Mouse (Mus musculus): ENCODE data around the gene Olfr1336.
"Not testable (repeated sequence)": the region's sequence is repeated elsewhere in the genome, so short reads cannot be mapped to it uniquely, and the experiment has no call there.

Gene Olfr1336

GRCm38 (mm10) chr7:6455868-6456267 lies at the start of gene Olfr1336:
Gene Olfr1336 (plus strand): TSS chr7:6456168.
- no peak for DNase-seq (ENCODE audit: low read depth, low spot score)

GRCm38 (mm10) chr7:6410043-6410442 lies 45.9 kb upstream of the Olfr1336 start, which contains the start of gene Gm20715:
Gene Gm20715 (plus strand): TSS chr7:6410277.
- peak; percentile 95 for DNase-seq (ENCODE audit: low read depth, low spot score)

DNA sequence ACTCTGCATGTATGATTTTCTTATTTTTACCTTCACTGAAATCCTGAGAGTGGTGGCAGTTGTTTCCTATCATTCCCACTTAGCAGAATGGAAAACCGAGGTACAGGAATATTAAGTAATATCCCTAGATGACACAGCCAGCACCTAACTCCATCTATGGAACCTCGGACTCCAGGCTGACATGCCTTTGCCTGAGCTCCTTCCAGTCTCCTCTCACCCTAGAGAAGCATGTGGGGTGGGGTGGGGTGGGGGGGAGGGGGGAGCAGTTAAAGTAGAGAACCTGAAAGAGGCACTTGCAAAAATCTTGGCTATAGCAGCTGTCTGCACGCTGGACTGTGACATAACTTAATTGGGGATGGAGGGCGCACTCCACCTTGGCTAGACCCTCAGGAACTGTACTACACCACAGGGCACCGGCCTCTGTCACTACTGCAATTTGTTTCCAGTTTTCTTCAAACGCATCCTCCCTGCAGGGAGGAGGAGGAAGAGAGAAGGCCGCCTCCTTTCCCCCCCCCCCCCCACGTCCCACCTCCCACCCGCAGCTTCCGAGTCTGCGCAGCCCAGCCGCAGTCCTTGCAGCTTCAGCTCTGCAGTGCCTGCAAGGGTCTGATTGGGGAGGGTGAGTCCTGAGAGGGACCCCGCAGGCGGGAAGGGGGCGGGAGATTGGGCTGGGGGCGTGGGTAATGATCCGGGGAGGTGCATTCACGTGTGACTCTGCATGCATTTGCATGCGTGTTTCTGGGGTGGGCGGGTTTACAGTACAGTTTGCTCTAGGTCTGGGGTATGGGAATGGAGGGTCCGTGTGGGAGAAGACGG lies 41.1 kb upstream of the Olfr1336 start:
- no peak for DNase-seq (ENCODE audit: low read depth, low spot score)

GRCm38 (mm10) chr7:6415442-6415787 lies 40.6 kb upstream of the Olfr1336 start:
- no peak for DNase-seq (ENCODE audit: low read depth, low spot score)

GRCm38 (mm10) chr7:6419894-6420293 lies 36.1 kb upstream of the Olfr1336 start:
- no peak for DNase-seq (ENCODE audit: low read depth, low spot score)

DNA sequence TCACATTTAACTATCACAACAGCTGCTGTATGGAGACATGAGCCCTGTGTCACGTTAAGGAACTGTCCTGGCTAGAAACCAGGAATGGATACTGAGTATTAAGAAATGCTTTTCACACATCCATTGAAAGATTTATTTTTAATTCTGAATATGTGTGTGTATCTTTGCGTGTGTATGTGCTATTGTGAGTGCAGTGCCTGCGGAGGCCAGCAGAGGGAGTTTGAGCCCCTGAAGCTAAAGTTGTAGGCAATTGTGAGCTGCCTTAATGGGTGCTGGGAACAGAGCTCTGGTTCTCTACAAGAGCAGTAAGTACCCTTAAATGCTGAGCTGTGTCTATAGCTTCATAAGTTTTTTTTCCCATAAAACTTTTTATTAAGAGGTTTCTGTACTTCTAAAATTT lies 26.6 kb upstream of the Olfr1336 start:
- no peak for DNase-seq (ENCODE audit: low read depth, low spot score)

DNA sequence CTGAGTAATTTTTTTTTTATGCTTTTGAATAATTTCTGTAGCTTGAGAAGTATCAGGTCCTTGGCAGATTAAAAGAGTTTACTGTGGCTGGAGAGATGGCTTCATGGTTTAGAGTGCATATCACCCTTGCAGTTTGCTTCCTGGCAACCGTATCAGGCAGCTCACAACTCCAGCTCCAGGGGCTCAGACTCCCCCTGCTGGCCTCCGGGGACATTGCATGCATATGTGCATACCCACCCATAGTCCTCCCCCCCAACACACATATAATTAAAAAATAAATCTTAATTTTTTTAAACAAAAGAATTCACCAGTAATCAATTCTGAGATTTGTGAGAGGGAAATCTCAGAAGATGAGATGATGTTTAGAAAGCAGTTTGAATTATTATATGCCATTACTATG lies 25.6 kb upstream of the Olfr1336 start:
- DNase-seq (ENCODE audit: low read depth, low spot score) = no peak

GRCm38 (mm10) chr7:6438388-6438787 lies 17.6 kb upstream of the Olfr1336 start, which contains the start of gene Olfr1344:
Gene Olfr1344 (plus strand): TSS chr7:6438688.
- DNase-seq (ENCODE audit: low read depth, low spot score) = no peak

DNA sequence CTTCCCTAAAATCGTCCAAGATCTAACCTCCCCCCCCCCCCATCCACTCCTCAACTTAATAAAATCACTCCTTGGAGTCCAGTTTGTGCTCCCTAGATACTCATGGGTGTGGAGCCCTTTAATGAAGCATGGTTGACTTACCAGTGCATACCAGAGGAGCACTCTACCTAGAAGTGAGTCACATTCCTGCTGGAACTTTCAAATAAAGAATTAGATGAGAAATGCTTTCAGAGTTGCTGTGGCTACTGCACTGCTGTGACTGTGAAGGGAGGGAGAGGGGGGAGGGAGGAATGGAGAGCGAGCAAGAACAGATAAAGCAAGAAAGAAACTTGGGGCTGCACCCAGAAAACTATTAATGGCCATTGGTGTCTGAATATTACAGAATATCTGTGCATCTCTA lies 14.8 kb upstream of the Olfr1336 start:
- no peak for DNase-seq (ENCODE audit: low read depth, low spot score)

DNA sequence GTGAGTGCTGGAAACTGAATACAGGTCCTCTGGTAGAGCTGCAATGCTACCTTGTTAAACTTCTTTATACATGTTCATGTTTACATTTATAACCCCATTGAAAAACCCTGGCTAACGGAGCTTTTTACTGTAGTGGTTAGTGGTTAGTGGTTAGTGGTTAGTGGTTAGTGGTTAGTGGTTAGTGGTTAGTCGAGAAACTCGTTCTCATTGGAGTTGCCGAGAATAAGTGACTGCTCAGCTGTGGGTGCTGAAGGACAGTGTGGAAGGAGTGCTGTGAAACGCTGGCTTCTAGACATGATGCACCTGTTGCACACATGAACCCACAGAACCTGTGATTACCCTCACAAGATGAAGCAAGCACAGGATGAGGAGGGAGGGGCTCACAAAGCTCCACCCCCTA lies 8.2 kb upstream of the Olfr1336 start:
- DNase-seq (ENCODE audit: low read depth, low spot score) = no peak

GRCm38 (mm10) chr7:6456399-6456798 lies 431 bp downstream of the Olfr1336 start:
- DNase-seq (ENCODE audit: low read depth, low spot score) = no peak

DNA sequence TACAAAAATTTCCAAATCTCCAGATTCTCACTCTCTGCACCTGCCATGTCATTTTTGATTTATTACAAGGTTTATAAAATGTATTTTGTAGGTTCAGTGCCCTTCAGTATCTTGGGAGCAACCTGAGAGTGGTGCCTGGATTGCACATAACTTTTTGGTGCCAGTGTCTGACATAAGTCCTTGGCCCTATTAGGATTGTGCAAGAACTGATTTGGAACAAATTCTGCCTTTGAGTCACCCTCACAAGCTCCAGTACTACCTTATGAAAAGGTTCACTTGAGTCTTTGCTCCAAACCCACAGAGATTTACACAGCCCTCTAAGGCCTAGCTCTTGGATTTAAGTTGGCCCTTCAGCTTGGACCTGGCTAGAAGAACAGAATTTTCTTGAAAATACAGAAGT lies 11.0 kb downstream of the Olfr1336 start, which contains the start of gene Olfr1346:
TSS of gene Olfr1346 (plus strand) at position 151 of the 400 bp plus-strand sequence.
- no peak for DNase-seq (ENCODE audit: low read depth, low spot score)

GRCm38 (mm10) chr7:6477633-6478032 lies 21.7 kb downstream of the Olfr1336 start:
- not testable (repeated sequence) for DNase-seq (ENCODE audit: low read depth, low spot score)

DNA sequence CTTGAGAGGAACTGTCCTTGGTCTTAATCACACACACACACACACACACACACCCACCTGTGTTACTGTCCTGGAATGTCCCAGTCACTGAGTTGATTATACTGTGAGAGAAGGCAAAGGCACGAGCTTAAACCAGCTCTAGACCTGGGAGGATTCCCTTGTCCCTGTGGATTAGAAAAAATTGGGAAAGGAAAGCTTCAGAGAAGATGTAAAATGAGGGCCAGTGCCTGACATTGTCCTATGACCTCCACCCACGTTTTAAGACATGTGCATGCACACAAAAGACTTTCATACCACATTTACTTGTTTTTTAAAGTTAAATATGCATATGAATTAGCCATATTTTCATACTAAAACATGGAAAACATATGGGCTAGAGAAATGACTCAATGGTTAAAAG lies 30.9 kb downstream of the Olfr1336 start, which contains the start of gene Olfr5:
TSS of gene Olfr5 (minus strand) at position 101 of the 400 bp plus-strand sequence.
- DNase-seq (ENCODE audit: low read depth, low spot score) = no peak

DNA sequence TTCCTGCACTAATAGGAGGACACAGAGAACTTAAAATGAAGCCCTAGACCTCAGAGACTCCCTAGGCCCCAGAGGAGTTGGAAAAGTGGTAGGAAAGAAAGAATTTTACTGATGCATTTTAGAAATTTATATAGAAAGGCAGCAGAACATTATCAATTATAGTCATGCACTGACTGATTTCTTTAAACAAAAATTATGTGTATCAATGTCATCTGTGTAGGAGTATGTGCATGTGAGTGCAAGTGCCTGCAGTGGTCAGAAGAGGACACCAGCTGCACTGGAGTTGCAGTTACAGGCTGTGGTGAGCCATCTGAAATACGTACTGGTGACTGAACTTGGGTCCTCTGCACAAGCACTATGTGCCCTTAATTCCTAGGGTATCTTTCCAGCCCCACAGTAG lies 43.7 kb downstream of the Olfr1336 start, which contains the start of gene Olfr1347:
TSS of gene Olfr1347 (minus strand) at position 101 of the 400 bp plus-strand sequence.
- no peak for DNase-seq (ENCODE audit: low read depth, low spot score)

DNA sequence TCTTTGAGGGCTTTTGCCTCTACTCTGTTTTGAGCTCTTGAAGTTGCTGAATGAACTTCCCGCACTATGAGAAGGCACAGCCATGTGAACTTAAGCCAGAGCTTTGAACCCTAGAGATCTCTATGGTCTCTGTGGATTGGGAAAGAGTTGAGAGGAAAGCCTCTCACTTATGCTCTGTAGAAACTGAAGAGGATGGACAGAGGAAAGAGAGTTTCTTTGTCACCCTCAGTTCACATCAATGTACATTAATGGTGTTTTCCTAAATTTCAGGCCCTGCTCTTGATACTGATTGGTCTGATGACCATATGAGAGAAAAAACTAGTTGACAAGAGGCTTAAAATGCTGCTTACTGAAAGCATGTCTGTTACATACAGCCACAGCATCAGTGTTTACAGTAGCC lies 52.7 kb downstream of the Olfr1336 start, which contains the start of gene Olfr1348:
TSS of gene Olfr1348 (minus strand) at position 101 of the 400 bp plus-strand sequence.
- DNase-seq (ENCODE audit: low read depth, low spot score) = no peak

Data from embryo, embryonic 11.5 days (tissue).